Mouse (Mus musculus) hindbrain, embryonic 12.5 days (tissue): ENCODE data around the gene Neurl1a. TPM values are rescaled to one million over a fixed set of nuclear protein-coding genes. Genes with fewer than 3 reads are reported as not detected.

Source experiments
- ATAC-seq: fragments of 200-750 bp; cut with Nextera tagmentation; 2 replicates; pipeline ENCODE4 v1.8.0; 2017; ENCODE audit warnings: moderate TSS enrichment; ENCODE audit not compliant: low FRiP score
- H3K27ac ChIP-seq: fragments of 300-500 bp; sonication (generic); 2 replicates; pipeline ENCODE4 v1.5.1; 2016; ENCODE audit warnings: mild to moderate bottlenecking
- H3K27me3 ChIP-seq: fragments of 300-500 bp; sonication (generic); 2 replicates; pipeline ENCODE4 v1.6.1; 2016; ENCODE audit warnings: mild to moderate bottlenecking
- H3K36me3 ChIP-seq: fragments of 300-500 bp; sonication (generic); 2 replicates; pipeline ENCODE4 v1.6.1; 2016; ENCODE audit warnings: mild to moderate bottlenecking
- H3K4me1 ChIP-seq: fragments of 300-500 bp; sonication (generic); 2 replicates; pipeline ENCODE4 v1.6.1; 2016
- H3K4me2 ChIP-seq: fragments of 300-500 bp; sonication (generic); replicated peaks from 2 replicates; pipeline ENCODE4 v1.6.1; 2016; ENCODE audit warnings: mild to moderate bottlenecking
- H3K4me3 ChIP-seq: fragments of 300-500 bp; sonication (generic); 2 replicates; pipeline ENCODE4 v1.5.1; 2016; ENCODE audit warnings: mild to moderate bottlenecking
- H3K9ac ChIP-seq: fragments of 300-500 bp; sonication (generic); 2 replicates; pipeline ENCODE4 v1.6.1; 2016; ENCODE audit warnings: mild to moderate bottlenecking, moderate library complexity
- H3K9me3 ChIP-seq: fragments of 300-500 bp; sonication (generic); replicated peaks from 2 replicates; pipeline ENCODE4 v1.6.1; 2016; ENCODE audit warnings: mild to moderate bottlenecking
- WGBS: fragments of 180-500 bp; shearing (Covaris S2); methylation state at CpG from one replicate; pipeline ENCODE4 v1.1.7; 2016; 5-methylcytosine and 5-hydroxymethylcytosine counted together
- polyA plus RNA-seq: library from polyadenylated mRNA; unstranded; fragments of >200 nt; fragmentation: Nextera tagmentation; extraction: Ambion mirVana; gene quantifications from 2 replicates; pipeline ENCODE4 v1.2.1, GENCODE M21; 2016

The Neurl1a gene
- polyA plus RNA-seq, 1 experiment from 2014 or later = 7.4 TPM

DNA sequence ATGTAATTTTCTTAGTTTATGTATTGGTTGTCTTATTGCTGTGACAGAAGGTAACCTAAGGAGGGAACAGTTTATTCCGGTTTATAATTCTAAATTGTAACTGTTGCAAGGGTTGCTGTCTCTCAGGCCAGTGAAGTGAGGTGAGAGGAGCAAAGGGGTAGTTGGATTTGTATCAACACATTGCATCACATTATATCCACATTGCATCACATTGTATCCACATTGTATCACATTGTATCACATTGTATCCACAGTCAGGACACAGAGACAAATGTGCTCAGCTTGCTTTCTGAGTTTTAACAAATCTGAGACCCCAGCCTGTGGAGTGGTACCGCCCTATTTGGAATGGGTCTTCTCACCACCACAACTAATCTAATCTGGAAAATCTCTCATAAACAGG lies 41.6 kb downstream of the Neurl1a start:
- H3K4me3 ChIP-seq = no peak overlapping the region
- no peak overlapping the region for H3K27ac ChIP-seq
- no peak overlapping the region for H3K4me2 ChIP-seq
- WGBS = 93% methylated on average over 2 of the region's 2 CpGs
- no peak overlapping the region for H3K9ac ChIP-seq
- no peaks in the 10 kb centered on the region for H3K9me3 ChIP-seq
- ATAC-seq = no peak
- H3K27me3 ChIP-seq = no peaks in the 10 kb centered on the region
- no peaks in the 10 kb centered on the region for H3K36me3 ChIP-seq
- peaks cover 12% of the 10 kb centered on the region for H3K4me1 ChIP-seq

DNA sequence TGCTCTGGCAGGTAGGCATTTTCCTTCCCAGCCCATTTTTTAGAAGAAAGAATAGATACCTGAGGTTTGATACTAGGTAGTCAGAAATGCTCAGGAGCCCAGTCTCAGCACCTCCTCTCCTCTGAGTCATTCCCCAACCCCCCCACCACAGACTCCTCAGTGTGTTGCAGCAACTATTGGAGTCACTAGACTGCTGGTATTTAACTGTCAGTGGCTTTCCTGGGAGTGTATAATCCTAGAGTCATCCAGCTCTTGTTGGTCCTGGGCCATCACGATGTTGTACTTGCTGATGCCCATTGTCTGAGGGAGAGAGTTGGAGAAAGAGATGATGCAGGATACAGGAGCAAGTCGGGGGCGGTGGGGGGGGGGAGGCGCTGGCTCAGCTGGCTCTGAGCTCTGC lies 42.4 kb downstream of the Neurl1a start:
- no peak overlapping the region for H3K4me2 ChIP-seq
- H3K27ac ChIP-seq = no peak overlapping the region
- no peak for ATAC-seq
- H3K36me3 ChIP-seq = no peaks in the 10 kb centered on the region
- H3K4me1 ChIP-seq = peaks cover 12% of the 10 kb centered on the region
- H3K27me3 ChIP-seq = no peaks in the 10 kb centered on the region
- 80% methylated on average over 4 of the region's 4 CpGs for WGBS
- no peak overlapping the region for H3K4me3 ChIP-seq
- no peak overlapping the region for H3K9ac ChIP-seq
- H3K9me3 ChIP-seq = no peaks in the 10 kb centered on the region

DNA sequence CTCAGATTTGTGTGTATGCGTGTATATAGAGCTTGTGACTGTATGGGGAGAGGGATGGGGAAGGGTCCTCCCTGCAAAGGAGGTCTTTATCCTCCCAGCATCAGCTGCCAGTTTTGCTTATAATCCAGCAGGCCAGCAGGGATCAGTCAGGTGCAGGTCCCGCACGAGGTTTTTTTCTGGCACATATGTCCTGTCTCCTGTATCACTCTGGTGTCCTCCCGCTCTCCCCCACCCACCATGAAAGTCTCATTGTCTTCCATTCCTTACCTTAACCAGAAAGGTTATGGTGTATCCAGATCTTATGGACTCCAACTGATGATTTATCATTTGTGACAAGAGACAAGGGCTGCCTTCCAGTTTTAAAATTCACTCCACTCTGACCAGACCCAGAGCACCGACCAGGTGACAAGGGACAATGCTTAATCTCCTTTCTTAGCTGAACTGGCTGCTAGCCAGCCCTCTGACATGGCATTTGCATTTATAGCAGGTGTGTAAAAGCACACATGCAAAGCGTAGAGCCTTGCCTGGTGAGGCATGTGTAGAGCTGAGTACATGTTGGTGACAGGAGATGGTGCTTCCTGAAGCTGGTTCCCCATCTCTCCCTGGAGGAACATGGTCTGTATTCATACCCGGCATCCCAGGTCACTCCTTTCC lies 43.0 kb downstream of the Neurl1a start:
- Histone ChIP-seq H3K9me3 (no peaks in the 10 kb centered on the region), H3K4me2 (no peak overlapping the region), H3K36me3 (no peaks in the 10 kb centered on the region), H3K27ac (peak overlapping the region; percentile 2; the same call in 1 of the 2 replicates), H3K9ac (no peak overlapping the region), H3K4me1 (peaks cover 12% of the 10 kb centered on the region), H3K4me3 (no peak overlapping the region), H3K27me3 (no peaks in the 10 kb centered on the region)
- no peak for ATAC-seq
- WGBS = 75% methylated on average over 7 of the region's 7 CpGs

DNA sequence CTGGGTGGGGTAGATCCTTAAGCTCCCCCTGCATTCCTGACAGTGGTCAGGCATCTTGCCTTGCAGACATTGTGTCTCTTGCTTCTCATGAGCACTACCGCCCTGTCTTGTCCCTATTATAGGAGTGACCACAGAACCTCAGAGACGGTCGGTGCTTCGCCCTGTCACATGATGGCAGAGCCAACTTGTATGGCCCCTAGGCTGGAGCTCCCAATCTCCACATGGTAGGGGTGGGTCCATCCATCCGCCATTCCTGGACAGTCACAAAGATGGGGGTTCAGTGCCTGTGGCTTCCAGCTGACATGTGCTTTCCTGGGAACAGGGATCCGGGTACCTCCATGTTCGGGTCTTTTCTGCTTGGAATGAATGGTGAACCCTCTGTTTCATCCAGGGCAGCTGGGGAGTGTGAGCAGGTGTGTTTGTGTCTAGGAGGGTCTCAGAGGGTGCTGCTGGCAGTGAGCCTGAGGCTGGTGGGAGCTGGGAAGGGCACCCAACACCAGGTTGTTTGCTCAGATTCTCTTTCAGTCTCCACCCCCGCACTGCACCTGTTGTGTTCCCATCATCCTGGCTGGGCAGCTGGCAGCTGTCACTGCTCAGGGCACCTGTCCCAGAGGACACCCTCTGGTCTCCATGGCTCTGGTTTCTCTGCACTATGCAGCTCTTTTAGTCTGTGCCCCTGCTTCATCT lies 43.7 kb downstream of the Neurl1a start:
- 86% methylated on average over 8 of the region's 8 CpGs for WGBS
- Histone ChIP-seq H3K36me3 (no peaks in the 10 kb centered on the region), H3K4me3 (no peak overlapping the region), H3K27ac (peak overlapping the region; percentile 2; the same call in 1 of the 2 replicates), H3K9me3 (no peaks in the 10 kb centered on the region), H3K27me3 (no peaks in the 10 kb centered on the region; the same call in 1 of the 2 replicates), H3K9ac (no peak overlapping the region), H3K4me2 (no peak overlapping the region), H3K4me1 (peaks cover 12% of the 10 kb centered on the region)
- ATAC-seq = 0 out of 2 replicates have a peak, but pooled peaks have one; percentile 22

DNA sequence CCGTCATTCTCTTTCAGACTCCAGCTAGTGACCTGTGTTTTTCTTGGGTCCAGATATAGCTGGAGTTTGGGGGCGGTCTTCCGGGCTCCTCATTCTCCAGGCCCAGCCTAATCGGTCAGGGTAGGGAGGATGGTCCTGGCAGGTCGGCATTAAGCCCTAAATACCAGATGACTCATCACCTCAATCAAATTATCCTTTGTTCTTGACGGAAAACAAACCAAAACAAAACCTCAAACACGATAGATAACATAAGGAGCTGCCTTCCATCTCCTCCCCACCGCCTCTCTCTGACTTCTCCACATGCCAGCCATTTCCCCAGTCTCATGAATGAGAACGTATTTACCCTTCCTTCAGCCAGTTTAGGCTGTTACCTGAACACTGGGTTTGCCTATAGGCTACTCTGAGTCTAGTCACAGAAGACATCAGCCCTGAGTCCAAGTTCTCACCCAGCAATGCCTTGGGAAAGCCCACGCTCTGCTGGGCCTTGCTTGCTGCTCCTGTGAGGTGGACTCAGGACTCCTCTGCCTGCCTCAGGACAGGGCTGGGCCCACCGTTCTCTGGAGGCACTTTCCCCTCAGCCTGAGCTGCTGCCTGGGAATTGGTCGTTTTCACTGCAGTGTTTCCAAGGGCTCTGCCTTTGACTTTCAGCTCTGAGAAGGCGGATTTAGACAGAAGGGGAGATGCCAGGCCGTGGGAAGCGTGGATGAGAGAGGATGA lies 44.4 kb downstream of the Neurl1a start:
- WGBS = 75% methylated on average over 15 of the region's 15 CpGs
- Histone ChIP-seq H3K27me3 (no peaks in the 10 kb centered on the region; the same call in 1 of the 2 replicates), H3K27ac (0 out of 2 replicates have a peak overlapping the region, but pooled peaks have one; percentile 9), H3K9ac (no peak overlapping the region), H3K4me2 (no peak overlapping the region), H3K4me1 (peaks cover 12% of the 10 kb centered on the region), H3K36me3 (no peaks in the 10 kb centered on the region), H3K9me3 (no peaks in the 10 kb centered on the region), H3K4me3 (no peak overlapping the region)
- no peak for ATAC-seq

DNA sequence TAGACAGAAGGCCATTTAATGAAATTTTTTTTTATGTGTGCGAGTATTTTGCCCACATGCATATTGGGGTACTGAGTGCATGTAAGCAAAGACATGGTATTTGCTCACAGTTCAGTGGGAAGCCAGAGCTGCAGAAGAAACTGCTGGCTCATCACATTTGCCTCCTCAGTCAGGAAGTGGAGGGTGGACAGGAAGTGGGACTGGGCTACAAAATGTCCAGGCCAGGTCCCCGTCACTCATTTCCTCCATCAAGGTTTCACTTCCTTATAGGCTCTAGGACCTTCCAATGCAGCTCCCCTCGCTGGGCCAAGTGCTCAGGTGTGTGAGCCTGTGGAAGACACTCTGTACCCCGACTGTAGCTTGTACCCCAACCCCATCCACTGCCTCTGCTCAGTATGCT lies 46.1 kb downstream of the Neurl1a start:
- Histone ChIP-seq H3K4me1 (peaks cover 27% of the 10 kb centered on the region), H3K27ac (no peak overlapping the region), H3K4me2 (no peak overlapping the region), H3K9ac (no peak overlapping the region), H3K9me3 (no peaks in the 10 kb centered on the region), H3K27me3 (peaks cover 4% of the 10 kb centered on the region; the same call in 1 of the 2 replicates), H3K36me3 (no peaks in the 10 kb centered on the region), H3K4me3 (no peak overlapping the region)
- WGBS = 80% methylated on average over 4 of the region's 4 CpGs
- no peak for ATAC-seq

DNA sequence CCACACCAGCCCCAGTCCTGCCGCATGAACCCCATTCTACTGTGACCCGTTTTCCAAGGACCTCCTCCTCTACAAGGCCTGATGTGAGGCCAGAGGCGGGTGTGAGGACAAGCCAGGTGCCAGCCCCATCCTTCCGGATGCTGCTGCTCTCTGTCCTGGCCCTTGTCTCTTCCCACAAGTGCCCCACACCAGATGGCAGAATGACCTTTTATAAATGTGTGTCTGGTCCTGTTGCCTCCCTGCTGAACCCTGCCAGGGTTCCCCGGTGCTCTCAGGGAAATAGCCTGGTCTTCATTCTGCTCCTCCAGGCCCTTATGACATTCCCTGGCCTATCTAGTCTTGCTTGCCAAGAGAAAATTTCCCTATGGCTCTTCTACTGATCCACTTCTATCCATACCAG lies 47.2 kb downstream of the Neurl1a start:
- ATAC-seq = no peak
- H3K9me3 ChIP-seq = no peaks in the 10 kb centered on the region
- H3K27me3 ChIP-seq = peaks cover 5% of the 10 kb centered on the region; the same call in 1 of the 2 replicates
- H3K27ac ChIP-seq = no peak overlapping the region
- WGBS = 84% methylated on average over 5 of the region's 5 CpGs
- H3K4me3 ChIP-seq = no peak overlapping the region
- no peak overlapping the region for H3K4me2 ChIP-seq
- H3K4me1 ChIP-seq = peaks cover 27% of the 10 kb centered on the region
- no peak overlapping the region for H3K9ac ChIP-seq
- H3K36me3 ChIP-seq = no peaks in the 10 kb centered on the region

DNA sequence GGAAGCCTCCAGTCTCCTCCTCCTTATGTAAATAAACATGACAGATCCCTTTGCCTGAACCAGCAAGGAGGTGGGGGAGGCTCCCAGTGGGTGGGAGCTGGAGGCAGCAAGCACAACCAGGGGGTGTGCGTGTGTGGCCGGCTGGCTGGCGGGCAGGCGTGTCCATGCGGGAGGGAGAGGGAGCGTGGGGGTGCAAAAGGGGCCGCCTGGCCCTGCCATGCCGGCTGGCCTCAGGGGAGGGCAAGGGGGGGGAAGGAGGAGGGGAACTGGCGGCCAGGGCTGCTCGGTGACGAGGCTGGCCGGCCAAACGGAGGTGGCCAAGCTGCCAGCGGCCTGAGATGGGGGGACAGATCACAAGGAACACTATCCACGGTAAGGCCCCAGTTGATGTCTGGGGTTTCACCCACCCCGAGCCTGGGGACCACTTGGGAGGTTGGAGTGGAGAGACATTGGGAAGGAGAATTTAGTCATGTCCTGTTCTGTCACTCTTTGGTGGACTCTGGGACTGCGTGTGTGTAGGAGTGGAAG lies 50.2 kb downstream of the Neurl1a start:
- Histone ChIP-seq H3K4me2 (peak overlapping the region; percentile 53), H3K9ac (peak overlapping the region; percentile 41; the same call in 1 of the 2 replicates), H3K27me3 (peaks cover 5% of the 10 kb centered on the region; the same call in 1 of the 2 replicates), H3K4me3 (peak overlapping the region; percentile 12), H3K9me3 (no peaks in the 10 kb centered on the region), H3K36me3 (no peaks in the 10 kb centered on the region), H3K4me1 (peaks cover 15% of the 10 kb centered on the region), H3K27ac (peak overlapping the region; percentile 24; the same call in 1 of the 2 replicates)
- WGBS = 6% methylated on average over 17 of the region's 17 CpGs
- peak; percentile 69 for ATAC-seq

DNA sequence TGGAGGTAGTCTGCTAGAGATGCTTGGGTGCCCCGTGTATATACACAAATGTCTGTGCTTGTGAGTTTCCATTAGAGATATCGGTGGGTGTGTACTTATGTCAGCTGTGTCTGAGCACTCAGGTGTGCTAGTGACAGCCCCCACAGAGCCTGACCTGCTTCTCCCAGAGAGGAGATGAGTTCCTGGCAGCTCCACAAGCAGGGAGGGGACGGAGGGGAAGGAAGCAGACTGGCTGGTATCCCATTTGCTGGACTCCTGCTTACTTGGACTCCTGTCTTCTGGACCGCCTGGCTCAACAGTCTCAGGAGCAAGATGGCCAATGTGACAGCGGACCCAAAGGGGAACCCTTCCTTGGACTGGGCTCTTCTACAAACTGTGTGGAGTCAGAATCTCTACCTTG lies 50.8 kb downstream of the Neurl1a start:
- Histone ChIP-seq H3K9ac (no peak overlapping the region), H3K9me3 (no peaks in the 10 kb centered on the region), H3K4me3 (no peak overlapping the region), H3K36me3 (no peaks in the 10 kb centered on the region), H3K4me1 (peaks cover 15% of the 10 kb centered on the region), H3K27ac (no peak overlapping the region), H3K27me3 (peaks cover 5% of the 10 kb centered on the region; the same call in 1 of the 2 replicates), H3K4me2 (no peak overlapping the region)
- ATAC-seq = no peak; the same call in 1 of the 2 replicates
- 78% methylated on average over 5 of the region's 5 CpGs for WGBS

DNA sequence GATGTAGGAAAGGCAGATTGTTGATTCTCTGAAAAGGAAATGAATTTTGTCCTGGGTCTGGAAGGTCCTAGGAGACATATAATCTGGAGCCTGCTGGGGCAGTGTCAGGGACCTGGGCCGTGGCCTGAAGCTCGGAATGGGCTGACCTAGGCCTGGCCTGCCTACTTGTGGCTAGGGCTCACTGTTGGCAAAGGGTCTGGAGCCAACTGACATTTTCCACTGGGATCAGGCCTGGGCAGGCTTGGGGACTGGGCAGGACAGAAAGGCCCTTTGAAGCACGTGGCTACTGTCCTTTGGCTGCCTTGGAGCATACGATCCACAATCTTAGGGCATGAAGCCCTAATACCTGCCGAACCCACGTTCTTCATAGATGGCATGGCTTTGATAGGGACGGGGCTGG lies 51.5 kb downstream of the Neurl1a start:
- H3K4me3 ChIP-seq = no peak overlapping the region
- H3K9me3 ChIP-seq = no peaks in the 10 kb centered on the region
- H3K27me3 ChIP-seq = peaks cover 5% of the 10 kb centered on the region; the same call in 1 of the 2 replicates
- H3K9ac ChIP-seq = no peak overlapping the region
- no peak overlapping the region for H3K4me2 ChIP-seq
- H3K36me3 ChIP-seq = no peaks in the 10 kb centered on the region
- 94% methylated on average over 7 of the region's 7 CpGs for WGBS
- ATAC-seq = no peak
- H3K27ac ChIP-seq = no peak overlapping the region
- peaks cover 15% of the 10 kb centered on the region for H3K4me1 ChIP-seq

DNA sequence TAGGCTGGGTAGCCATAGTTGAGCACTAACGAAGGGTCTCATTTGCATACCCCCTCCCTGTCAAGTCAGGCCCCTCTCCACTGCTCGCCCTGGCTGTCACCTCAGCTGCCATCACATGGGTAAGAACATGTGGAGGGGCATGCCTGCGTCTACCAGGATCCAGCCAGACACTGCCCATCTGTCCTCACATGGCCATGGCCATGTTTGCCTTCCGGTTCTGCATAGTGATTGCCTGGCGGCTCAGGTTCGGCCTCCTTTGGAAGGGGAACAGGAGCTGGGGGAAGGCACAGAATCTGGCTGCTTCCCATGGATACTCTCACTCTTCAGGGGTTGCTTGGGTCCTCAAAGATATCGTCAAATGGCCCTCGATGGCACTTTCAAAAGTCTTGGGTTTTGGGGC lies 52.1 kb downstream of the Neurl1a start:
- WGBS = 86% methylated on average over 8 of the region's 8 CpGs
- ATAC-seq = no peak

DNA sequence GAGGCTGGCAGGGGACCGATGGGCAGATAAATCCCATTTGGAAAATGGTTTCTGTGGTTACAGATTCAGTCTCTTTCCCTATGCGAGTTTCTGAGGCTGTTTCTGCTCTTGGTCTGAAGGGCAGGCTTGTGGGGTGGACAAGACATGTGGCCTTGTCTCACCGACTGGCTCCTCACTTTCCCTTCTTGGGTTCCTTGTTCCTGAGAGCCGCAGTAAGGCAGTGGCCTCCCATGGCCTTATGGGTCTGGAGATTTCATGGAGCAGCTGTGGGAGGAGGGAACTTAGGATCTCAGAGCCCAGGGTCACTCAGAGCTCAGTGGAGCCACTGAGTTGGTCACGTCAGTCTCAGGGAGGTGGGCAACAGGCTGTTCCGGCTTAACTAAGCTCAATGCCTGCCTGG lies 52.8 kb downstream of the Neurl1a start:
- Histone ChIP-seq H3K4me2 (no peak overlapping the region), H3K4me3 (no peak overlapping the region), H3K36me3 (no peaks in the 10 kb centered on the region), H3K27me3 (peaks cover 5% of the 10 kb centered on the region; the same call in 1 of the 2 replicates), H3K9me3 (no peaks in the 10 kb centered on the region), H3K27ac (no peak overlapping the region), H3K4me1 (peaks cover 15% of the 10 kb centered on the region), H3K9ac (no peak overlapping the region)
- WGBS = 93% methylated on average over 6 of the region's 6 CpGs
- ATAC-seq = no peak

More for the DNA sequence above, 52.1 kb downstream of the Neurl1a start:
- Histone ChIP-seq H3K4me1 (peaks cover 15% of the 10 kb centered on the region), H3K9ac (no peak overlapping the region), H3K27ac (no peak overlapping the region), H3K9me3 (no peaks in the 10 kb centered on the region), H3K4me2 (no peak overlapping the region), H3K36me3 (no peaks in the 10 kb centered on the region), H3K4me3 (no peak overlapping the region), H3K27me3 (peaks cover 5% of the 10 kb centered on the region; the same call in 1 of the 2 replicates)
